Mouse (Mus musculus) forebrain, embryonic 11.5 days (tissue): ENCODE measurements around the gene Mien1. TPM values are rescaled to one million over a fixed set of nuclear protein-coding genes. Genes with fewer than 3 reads are reported as not detected.

Source experiments
- ATAC-seq: fragments of 200-750 bp; cut with Nextera tagmentation; replicated peaks from 2 replicates; pipeline ENCODE4 v1.8.0; 2017; ENCODE audit warnings: moderate TSS enrichment; ENCODE audit not compliant: low FRiP score
- DNase-seq: peaks from one replicate; pipeline ENCODE4 v3.0.0-alpha.2; 2017; ENCODE audit warnings: low spot score
- H3K27ac ChIP-seq: fragments of 300-500 bp; sonication (generic); 2 replicates; pipeline ENCODE4 v1.5.1; 2014; ENCODE audit warnings: low read depth, low read length
- H3K27me3 ChIP-seq: fragments of 300-500 bp; sonication (generic); 2 replicates; pipeline ENCODE4 v1.6.1; 2014; ENCODE audit warnings: mild to moderate bottlenecking, low read length, mixed read lengths; ENCODE audit not compliant: control insufficient read depth, insufficient read depth
- H3K36me3 ChIP-seq: fragments of 300-500 bp; sonication (generic); 2 replicates; pipeline ENCODE4 v1.6.1; 2014; ENCODE audit warnings: mild to moderate bottlenecking, low read length, moderate library complexity, mixed read lengths; ENCODE audit not compliant: control insufficient read depth, insufficient read depth
- H3K4me1 ChIP-seq: fragments of 300-500 bp; sonication (generic); replicated peaks from 2 replicates; pipeline ENCODE4 v1.6.1; 2014; ENCODE audit warnings: low read length, mixed read lengths; ENCODE audit not compliant: control insufficient read depth, insufficient read depth
- H3K4me2 ChIP-seq: fragments of 300-500 bp; sonication (generic); 2 replicates; pipeline ENCODE4 v1.6.1; 2014; ENCODE audit warnings: low read depth, mild to moderate bottlenecking, low read length, moderate library complexity, mixed read lengths; ENCODE audit not compliant: severe bottlenecking
- H3K4me3 ChIP-seq: fragments of 300-500 bp; sonication (generic); 2 replicates; pipeline ENCODE4 v1.5.1; 2014; ENCODE audit warnings: low read depth, low read length
- H3K9ac ChIP-seq: fragments of 300-500 bp; sonication (generic); 2 replicates; pipeline ENCODE4 v1.6.1; 2014; ENCODE audit warnings: low read length
- H3K9me3 ChIP-seq: fragments of 300-500 bp; sonication (generic); 2 replicates; pipeline ENCODE4 v1.6.1; 2016; ENCODE audit warnings: low read length, mixed read lengths; ENCODE audit not compliant: control insufficient read depth
- WGBS: fragments of 180-500 bp; shearing (Covaris S2); extraction: QIAGEN DNeasy Blood & Tissue Kit; methylation state at CpG from one replicate; pipeline ENCODE4 v1.1.7; 2014; 5-methylcytosine and 5-hydroxymethylcytosine counted together
- polyA plus RNA-seq: library from polyadenylated mRNA; unstranded; fragments of >200 nt; fragmentation: Nextera tagmentation; extraction: Ambion mirVana; gene quantifications from 2 replicates; pipeline ENCODE4 v1.2.1, GENCODE M21; 2014

Gene Mien1
- polyA plus RNA-seq, 1 experiment from 2014 or later, result 111 TPM

- Histone ChIP-seq H3K4me1 (no peaks in the 10 kb centered on the region), H3K4me2 (no peak overlapping the region), H3K9ac (no peak overlapping the region), H3K9me3 (no peaks in the 10 kb centered on the region), H3K27me3 (peaks cover 15% of the 10 kb centered on the region), H3K4me3 (no peak overlapping the region), H3K27ac (no peak overlapping the region), H3K36me3 (no peaks in the 10 kb centered on the region)
- no peak for DNase-seq
- no peak for ATAC-seq
- 90% methylated on average over 9 of the region's 9 CpGs for WGBS
Measured at GRCm38 (mm10) chr11:98463911-98464310, 25.1 kb upstream of the Mien1 start.

GRCm38 (mm10) chr11:98462255-98462654, 23.5 kb upstream of the Mien1 start:
- H3K9ac ChIP-seq, result no peak overlapping the region
- 0 out of 2 replicates have a peak, but pooled peaks cover 2% of the 10 kb centered on the region for H3K4me1 ChIP-seq
- H3K36me3 ChIP-seq, result no peaks in the 10 kb centered on the region
- WGBS, result 86% methylated on average over 6 of the region's 6 CpGs
- no peak overlapping the region for H3K4me2 ChIP-seq
- H3K4me3 ChIP-seq, result no peak overlapping the region
- DNase-seq, result no peak
- no peaks in the 10 kb centered on the region for H3K9me3 ChIP-seq
- peaks cover 27% of the 10 kb centered on the region for H3K27me3 ChIP-seq
- no peak overlapping the region for H3K27ac ChIP-seq
- ATAC-seq, result no peak

- WGBS, result 59% methylated on average over 5 of the region's 6 CpGs
- Histone ChIP-seq H3K27ac (no peak overlapping the region), H3K36me3 (no peaks in the 10 kb centered on the region), H3K9me3 (no peaks in the 10 kb centered on the region), H3K4me1 (0 out of 2 replicates have a peak, but pooled peaks cover 2% of the 10 kb centered on the region), H3K4me2 (no peak overlapping the region), H3K27me3 (peaks cover 27% of the 10 kb centered on the region), H3K9ac (no peak overlapping the region), H3K4me3 (no peak overlapping the region)
- ATAC-seq, result no peak
- DNase-seq, result no peak
Measured at GRCm38 (mm10) chr11:98461109-98461720, 22.4 kb upstream of the Mien1 start.

DNA sequence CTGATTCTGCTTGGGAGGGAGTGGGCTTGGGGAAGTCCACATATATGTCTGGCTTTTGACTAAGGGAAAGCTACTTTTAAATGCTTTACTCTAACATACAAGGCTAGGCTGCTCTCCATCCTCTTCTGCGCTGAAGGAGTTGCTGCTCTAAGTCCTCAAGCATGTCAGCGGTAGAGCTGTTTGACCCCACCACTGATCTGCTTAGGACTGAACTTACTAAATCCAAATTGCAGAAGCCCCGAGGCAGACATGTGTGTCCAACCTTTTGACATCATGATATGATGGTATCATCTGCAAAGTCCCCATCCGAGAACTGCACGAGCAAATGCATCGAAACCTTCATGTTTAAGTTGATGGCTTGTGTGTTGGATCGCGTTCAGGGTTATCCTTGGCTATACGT, 21.1 kb upstream of the Mien1 start:
- Histone ChIP-seq H3K4me3 (no peak overlapping the region), H3K9me3 (no peaks in the 10 kb centered on the region), H3K4me1 (0 out of 2 replicates have a peak, but pooled peaks cover 2% of the 10 kb centered on the region), H3K9ac (no peak overlapping the region), H3K27ac (no peak overlapping the region), H3K4me2 (no peak overlapping the region), H3K36me3 (no peaks in the 10 kb centered on the region), H3K27me3 (peaks cover 27% of the 10 kb centered on the region)
- DNase-seq (no peak), ATAC-seq (no peak)
- 84% methylated on average over 9 of the region's 9 CpGs for WGBS

- peaks cover 27% of the 10 kb centered on the region for H3K27me3 ChIP-seq
- no peak overlapping the region for H3K27ac ChIP-seq
- ATAC-seq (no peak), DNase-seq (no peak)
- 19% methylated on average over 11 of the region's 11 CpGs for WGBS
- 0 out of 2 replicates have a peak, but pooled peaks cover 2% of the 10 kb centered on the region for H3K4me1 ChIP-seq
- H3K4me2 ChIP-seq, result no peak overlapping the region
- no peaks in the 10 kb centered on the region for H3K36me3 ChIP-seq
- no peak overlapping the region for H3K4me3 ChIP-seq
- H3K9me3 ChIP-seq, result no peaks in the 10 kb centered on the region
- no peak overlapping the region for H3K9ac ChIP-seq
Measured at GRCm38 (mm10) chr11:98459071-98459741, 20.4 kb upstream of the Mien1 start.

GRCm38 (mm10) chr11:98458121-98458990, 19.6 kb upstream of the Mien1 start:
- Histone ChIP-seq H3K4me2 (peak overlapping the region; percentile 82), H3K9me3 (no peaks in the 10 kb centered on the region), H3K4me1 (0 out of 2 replicates have a peak, but pooled peaks cover 2% of the 10 kb centered on the region), H3K27me3 (peaks cover 27% of the 10 kb centered on the region), H3K27ac (no peak overlapping the region), H3K36me3 (no peaks in the 10 kb centered on the region), H3K4me3 (peak overlapping the region; percentile 49), H3K9ac (peak overlapping the region; percentile 55)
- 5% methylated on average over 22 of the region's 30 CpGs for WGBS
- DNase-seq, result peak; percentile 47
- ATAC-seq, result peak; percentile 31; the same call in 1 of the 2 replicates

DNA sequence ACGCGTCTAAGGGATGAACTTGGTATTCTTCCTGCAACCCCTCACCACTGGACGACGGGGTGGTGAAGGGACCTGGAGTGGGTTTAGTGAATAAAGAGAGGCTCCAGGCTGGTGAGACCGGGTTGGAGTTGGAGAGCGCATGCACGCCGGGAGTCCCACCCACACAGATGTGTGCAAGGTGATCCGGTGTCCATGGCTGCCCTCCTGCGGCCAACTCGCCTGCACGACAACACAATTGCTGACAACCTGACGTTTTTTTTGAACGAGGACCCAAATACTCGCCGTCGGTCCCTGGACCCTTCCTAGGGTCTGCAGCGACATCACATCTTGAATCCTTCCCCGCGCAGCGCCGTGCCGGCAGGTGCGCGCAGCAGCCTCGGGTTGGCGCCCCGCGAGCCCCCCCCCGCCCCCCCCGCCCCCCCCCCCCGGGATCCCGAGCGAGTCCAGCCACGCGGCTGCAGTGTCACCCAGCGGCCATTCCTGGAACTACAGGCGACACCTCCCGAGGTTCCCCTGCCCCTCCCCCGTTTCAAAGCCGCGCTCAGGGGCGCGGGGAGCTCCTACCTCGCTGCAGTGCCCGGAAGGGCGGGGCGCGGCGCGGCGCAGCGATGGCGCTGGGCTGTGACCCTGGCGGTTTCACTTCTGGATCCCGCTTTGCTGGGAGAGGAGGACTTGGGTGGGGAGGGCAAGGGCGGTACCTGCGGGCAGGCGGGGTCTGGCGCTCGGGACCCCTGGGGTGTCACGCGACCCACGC, 18.8 kb upstream of the Mien1 start:
- WGBS, result under 1% methylated on average over 47 of the region's 64 CpGs
- Histone ChIP-seq H3K4me2 (peak overlapping the region; percentile 82), H3K27ac (no peak overlapping the region), H3K36me3 (no peaks in the 10 kb centered on the region), H3K9ac (peak overlapping the region; percentile 55), H3K9me3 (no peaks in the 10 kb centered on the region), H3K4me3 (peak overlapping the region; percentile 49), H3K27me3 (peaks cover 27% of the 10 kb centered on the region), H3K4me1 (0 out of 2 replicates have a peak, but pooled peaks cover 2% of the 10 kb centered on the region)
- ATAC-seq (peak; percentile 79), DNase-seq (peak; percentile 96)

- ATAC-seq (0 out of 2 replicates have a peak, but pooled peaks have one; percentile 24), DNase-seq (no peak)
- Histone ChIP-seq H3K4me1 (0 out of 2 replicates have a peak, but pooled peaks cover 2% of the 10 kb centered on the region), H3K9me3 (no peaks in the 10 kb centered on the region), H3K27ac (no peak overlapping the region), H3K9ac (peak overlapping the region; percentile 43; the same call in 1 of the 2 replicates), H3K27me3 (peaks cover 27% of the 10 kb centered on the region), H3K4me3 (peak overlapping the region; percentile 49), H3K4me2 (peak overlapping the region; percentile 82), H3K36me3 (no peaks in the 10 kb centered on the region)
- 22% methylated on average over 9 of the region's 9 CpGs for WGBS
Measured at GRCm38 (mm10) chr11:98456945-98457344, 18.2 kb upstream of the Mien1 start.
